Mouse (Mus musculus): ENCODE measurements around the gene Ccdc33. TPM values are rescaled to one million over a fixed set of nuclear protein-coding genes. Genes with fewer than 3 reads are reported as not detected.

Ccdc33 gene
- polyA plus RNA-seq, 2 experiments, result not detected

DNA sequence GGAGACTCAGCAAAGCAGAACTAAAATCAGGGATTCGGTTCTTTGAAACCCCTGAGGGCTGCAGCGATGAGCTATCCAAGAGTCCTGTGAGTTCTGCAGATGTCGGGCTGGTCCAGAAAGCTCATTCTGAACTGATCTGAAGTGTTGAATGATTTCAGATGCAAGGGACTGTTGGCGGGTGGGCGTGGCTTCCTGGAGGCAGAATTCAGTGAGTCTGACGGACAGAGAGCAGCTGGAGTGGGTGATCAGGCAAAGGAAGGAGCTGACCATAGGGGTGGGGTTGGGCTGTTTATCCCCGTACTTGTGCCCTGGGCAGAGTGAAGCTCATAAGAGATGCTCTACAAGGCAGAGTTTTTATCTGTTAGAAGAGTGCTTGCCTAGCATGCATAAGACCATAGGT lies 24.8 kb upstream of the Ccdc33 start:
- no peak for ATAC-seq (ENCODE audit: insufficient read depth)
- H3K27ac ChIP-seq, result no peak overlapping the region
- H3K4me3 ChIP-seq (ENCODE audit: insufficient read depth in 1 of 2, low read depth in 2 of 2, low read length in 2 of 2), result no peak overlapping the region
- H3K9me3 ChIP-seq (ENCODE audit: control insufficient read depth, low read length), result no peaks in the 10 kb centered on the region
- H3K4me1 ChIP-seq (replicated peaks; ENCODE audit: control insufficient read depth in 2 of 2, insufficient read depth in 2 of 2, low read length in 1 of 2), result no peaks in the 10 kb centered on the region
- no peak for TF ChIP-seq EP300 (IDR thresholded peaks at IDR 0.05; ENCODE audit: low read depth)
- no peak for TF ChIP-seq CTCF (IDR thresholded peaks at IDR 0.05; ENCODE audit: low read depth)
- H3K9ac ChIP-seq (replicated peaks), result no peak overlapping the region
- H3K27me3 ChIP-seq (ENCODE audit: control insufficient read depth, insufficient read depth, low read length), result no peaks in the 10 kb centered on the region
- no peak overlapping the region for H3K4me2 ChIP-seq (ENCODE audit: low read depth)
- DNase-seq (ENCODE audit: low read depth in 3 of 3, low spot score in 3 of 3), result no peak
- WGBS (ENCODE audit: insufficient replicate concordance), result 29% methylated on average over 7 of the region's 7 CpGs
- H3K36me3 ChIP-seq (replicated peaks; ENCODE audit: control insufficient read depth, insufficient read depth, low read depth), result no peaks in the 10 kb centered on the region

DNA sequence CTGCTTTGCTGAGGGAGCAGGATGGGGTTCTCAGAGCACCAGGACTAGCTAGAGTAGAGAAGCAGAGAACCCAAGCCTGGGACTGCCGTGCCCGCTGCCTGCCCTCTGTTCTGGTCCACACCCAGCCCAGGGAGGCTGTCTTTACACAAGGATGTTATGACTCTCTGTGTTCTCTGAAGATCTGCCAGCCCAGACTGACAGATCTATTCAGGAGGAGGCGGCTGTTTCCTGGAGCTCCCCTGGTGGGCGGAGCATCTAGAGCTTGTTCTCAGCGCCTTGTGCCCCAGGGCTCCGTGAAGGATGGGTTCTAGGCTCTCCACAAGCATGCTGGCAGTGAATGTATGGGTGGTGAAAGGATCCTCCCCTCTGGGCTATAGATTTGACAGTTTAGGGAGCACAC lies 21.3 kb upstream of the Ccdc33 start:
- Histone ChIP-seq H3K9me3 (ENCODE audit: control insufficient read depth, low read length) (no peaks in the 10 kb centered on the region), H3K27me3 (ENCODE audit: control insufficient read depth, insufficient read depth, low read length) (no peaks in the 10 kb centered on the region), H3K36me3 (replicated peaks; ENCODE audit: control insufficient read depth, insufficient read depth, low read depth) (no peaks in the 10 kb centered on the region), H3K4me2 (ENCODE audit: low read depth) (no peak overlapping the region), H3K9ac (replicated peaks) (no peak overlapping the region), H3K4me3 (ENCODE audit: insufficient read depth in 1 of 2, low read depth in 2 of 2, low read length in 2 of 2) (no peak overlapping the region), H3K4me1 (replicated peaks; ENCODE audit: control insufficient read depth in 2 of 2, insufficient read depth in 2 of 2, low read length in 1 of 2) (no peaks in the 10 kb centered on the region), H3K27ac (no peak overlapping the region)
- 23% methylated on average over 6 of the region's 6 CpGs for WGBS (ENCODE audit: insufficient replicate concordance)
- no peak for TF ChIP-seq EP300 (IDR thresholded peaks at IDR 0.05; ENCODE audit: low read depth)
- no peak for TF ChIP-seq CTCF (IDR thresholded peaks at IDR 0.05; ENCODE audit: low read depth)
- DNase-seq (ENCODE audit: low read depth in 3 of 3, low spot score in 3 of 3), result no peak
- no peak for ATAC-seq (ENCODE audit: insufficient read depth)

DNA sequence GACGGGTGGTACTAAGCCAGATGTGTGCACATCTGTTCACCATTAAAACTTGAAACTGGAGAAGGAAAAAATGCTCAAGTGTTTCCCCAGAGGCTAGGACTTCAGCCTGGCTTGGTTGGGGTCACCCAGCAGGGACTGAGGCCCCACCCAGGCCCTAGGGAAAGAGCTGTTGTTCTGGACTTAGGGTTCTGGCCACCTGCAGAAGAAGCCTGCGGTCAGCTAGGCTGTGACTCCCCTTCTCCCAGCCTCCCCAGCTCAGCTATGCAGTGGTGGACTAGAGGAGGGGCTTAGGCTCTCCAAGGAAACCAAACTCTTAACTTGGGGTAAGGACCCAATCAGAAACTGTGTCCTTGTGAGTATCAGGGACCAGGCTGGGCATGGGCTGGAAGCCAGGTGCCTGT lies 17.3 kb upstream of the Ccdc33 start:
- Histone ChIP-seq H3K9me3 (ENCODE audit: control insufficient read depth, low read length) (no peaks in the 10 kb centered on the region), H3K4me2 (ENCODE audit: low read depth) (no peak overlapping the region), H3K36me3 (replicated peaks; ENCODE audit: control insufficient read depth, insufficient read depth, low read depth) (no peaks in the 10 kb centered on the region), H3K27me3 (ENCODE audit: control insufficient read depth, insufficient read depth, low read length) (no peaks in the 10 kb centered on the region; the same call in none of the 2 replicates), H3K9ac (replicated peaks) (no peak overlapping the region), H3K4me1 (replicated peaks; ENCODE audit: control insufficient read depth in 2 of 2, insufficient read depth in 2 of 2, low read length in 1 of 2) (no peaks in the 10 kb centered on the region), H3K4me3 (ENCODE audit: insufficient read depth in 1 of 2, low read depth in 2 of 2, low read length in 2 of 2) (no peak overlapping the region), H3K27ac (no peak overlapping the region)
- WGBS (ENCODE audit: insufficient replicate concordance), result 29% methylated on average over 2 of the region's 2 CpGs
- no peak for TF ChIP-seq CTCF (IDR thresholded peaks at IDR 0.05; ENCODE audit: low read depth)
- no peak for TF ChIP-seq EP300 (IDR thresholded peaks at IDR 0.05; ENCODE audit: low read depth)
- no peak for DNase-seq (ENCODE audit: low read depth in 3 of 3, low spot score in 3 of 3)
- no peak for ATAC-seq (ENCODE audit: insufficient read depth)

DNA sequence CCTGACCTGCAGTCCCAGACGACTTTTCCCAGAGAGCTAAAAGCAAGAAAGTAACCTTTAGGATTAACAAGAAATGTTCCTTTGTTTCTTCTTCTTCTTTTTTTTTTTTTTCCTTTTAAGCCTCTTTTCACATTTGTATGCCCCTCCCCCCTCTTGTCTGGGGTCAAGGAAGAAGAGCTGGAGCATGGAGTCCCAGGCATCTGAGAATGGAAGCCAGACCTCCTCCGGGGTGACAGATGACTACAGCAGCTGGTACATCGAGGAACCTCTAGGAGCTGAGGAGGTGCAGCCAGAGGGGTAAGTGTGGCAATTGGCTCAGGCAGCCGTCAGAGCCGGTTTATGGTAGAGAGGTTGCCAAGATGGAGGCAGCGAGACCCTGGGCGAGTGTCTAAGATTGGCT lies 16.3 kb upstream of the Ccdc33 start:
- Histone ChIP-seq H3K4me2 (ENCODE audit: low read depth) (no peak overlapping the region), H3K4me1 (replicated peaks; ENCODE audit: control insufficient read depth in 2 of 2, insufficient read depth in 2 of 2, low read length in 1 of 2) (no peaks in the 10 kb centered on the region), H3K27me3 (ENCODE audit: control insufficient read depth, insufficient read depth, low read length) (peaks cover 3% of the 10 kb centered on the region), H3K4me3 (ENCODE audit: insufficient read depth in 1 of 2, low read depth in 2 of 2, low read length in 2 of 2) (no peak overlapping the region), H3K36me3 (replicated peaks; ENCODE audit: control insufficient read depth, insufficient read depth, low read depth) (no peaks in the 10 kb centered on the region), H3K27ac (no peak overlapping the region), H3K9ac (replicated peaks) (no peak overlapping the region), H3K9me3 (ENCODE audit: control insufficient read depth, low read length) (no peaks in the 10 kb centered on the region)
- TF ChIP-seq CTCF (IDR thresholded peaks at IDR 0.05; ENCODE audit: low read depth) (no peak), EP300 (IDR thresholded peaks at IDR 0.05; ENCODE audit: low read depth) (no peak)
- DNase-seq (ENCODE audit: low read depth in 3 of 3, low spot score in 3 of 3) (no peak), ATAC-seq (ENCODE audit: insufficient read depth) (no peak)
- WGBS (ENCODE audit: insufficient replicate concordance), result 19% methylated on average over 7 of the region's 7 CpGs

DNA sequence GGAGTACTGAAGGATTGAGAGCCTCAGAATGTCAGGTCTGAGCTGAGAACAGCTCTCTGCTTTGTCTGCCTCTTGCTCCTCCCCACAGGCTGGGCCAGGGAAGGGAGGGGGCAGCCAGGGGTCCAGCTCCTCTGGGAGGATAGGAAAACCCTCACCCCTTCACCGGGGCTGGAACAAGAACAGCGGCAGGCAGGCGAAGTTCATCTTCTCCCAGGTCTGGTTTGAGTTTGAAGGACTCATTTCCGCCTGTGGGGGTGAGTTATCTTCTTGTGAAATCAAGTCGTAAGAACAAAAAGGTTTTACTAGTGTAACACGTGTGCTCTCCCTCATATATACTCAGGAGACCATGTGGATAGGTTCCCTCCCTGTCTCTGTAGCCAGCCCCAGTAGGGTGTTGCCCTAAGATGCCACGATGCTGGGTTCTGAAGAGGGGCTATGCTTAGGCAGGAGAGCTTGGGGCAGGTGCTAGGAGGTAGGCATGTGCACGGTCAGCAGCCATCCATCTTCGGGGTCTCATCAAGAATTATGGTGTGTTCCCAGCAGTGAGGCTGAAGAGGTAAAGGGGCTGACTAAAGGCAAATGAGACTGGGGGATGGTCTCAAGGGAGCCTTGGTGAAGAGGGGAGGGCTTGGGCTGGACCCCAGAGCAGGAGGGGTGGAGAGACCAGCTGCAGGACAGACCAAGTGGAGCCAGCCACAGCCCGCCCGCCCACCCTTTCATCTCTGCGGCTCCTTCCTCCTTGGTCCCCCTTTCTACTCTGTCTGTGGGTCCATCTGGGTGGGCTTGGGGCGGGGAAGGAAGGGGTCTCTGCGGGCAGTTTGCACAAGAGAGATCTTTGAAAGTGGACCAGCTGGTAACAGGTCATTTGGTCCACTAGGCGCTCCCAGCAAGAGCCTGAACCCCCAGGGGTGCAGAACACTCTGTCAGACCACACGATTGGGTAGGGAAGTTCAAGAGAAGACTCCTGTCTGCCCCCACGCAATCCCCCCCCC lies 15.6 kb upstream of the Ccdc33 start:
- no peak overlapping the region for H3K4me2 ChIP-seq (ENCODE audit: low read depth)
- no peaks in the 10 kb centered on the region for H3K4me1 ChIP-seq (replicated peaks; ENCODE audit: control insufficient read depth in 2 of 2, insufficient read depth in 2 of 2, low read length in 1 of 2)
- 7% methylated on average over 17 of the region's 17 CpGs for WGBS (ENCODE audit: insufficient replicate concordance)
- H3K27me3 ChIP-seq (ENCODE audit: control insufficient read depth, insufficient read depth, low read length), result peaks cover 10% of the 10 kb centered on the region
- no peaks in the 10 kb centered on the region for H3K36me3 ChIP-seq (replicated peaks; ENCODE audit: control insufficient read depth, insufficient read depth, low read depth)
- ATAC-seq (ENCODE audit: insufficient read depth) (no peak), DNase-seq (ENCODE audit: low read depth in 3 of 3, low spot score in 3 of 3) (no peak)
- H3K27ac ChIP-seq, result no peak overlapping the region
- TF ChIP-seq EP300 (IDR thresholded peaks at IDR 0.05; ENCODE audit: low read depth) (no peak), CTCF (IDR thresholded peaks at IDR 0.05; ENCODE audit: low read depth) (no peak)
- H3K9me3 ChIP-seq (ENCODE audit: control insufficient read depth, low read length), result no peaks in the 10 kb centered on the region
- no peak overlapping the region for H3K4me3 ChIP-seq (ENCODE audit: insufficient read depth in 1 of 2, low read depth in 2 of 2, low read length in 2 of 2)
- H3K9ac ChIP-seq (replicated peaks), result no peak overlapping the region

All from liver, embryonic 14.5 days (tissue).